Mouse (Mus musculus): Measurements from ENCODE around the gene Nmb. TPM values are rescaled to one million over a fixed set of nuclear protein-coding genes. Genes with fewer than 3 reads are reported as not detected.
A peak's percentile ranks its signal among the peaks of the same experiment; 100 is the strongest.

The Nmb gene
- total and polyA plus RNA-seq, 3 experiments, result 4.9 to 9.8 (median 7.5) TPM

DNA sequence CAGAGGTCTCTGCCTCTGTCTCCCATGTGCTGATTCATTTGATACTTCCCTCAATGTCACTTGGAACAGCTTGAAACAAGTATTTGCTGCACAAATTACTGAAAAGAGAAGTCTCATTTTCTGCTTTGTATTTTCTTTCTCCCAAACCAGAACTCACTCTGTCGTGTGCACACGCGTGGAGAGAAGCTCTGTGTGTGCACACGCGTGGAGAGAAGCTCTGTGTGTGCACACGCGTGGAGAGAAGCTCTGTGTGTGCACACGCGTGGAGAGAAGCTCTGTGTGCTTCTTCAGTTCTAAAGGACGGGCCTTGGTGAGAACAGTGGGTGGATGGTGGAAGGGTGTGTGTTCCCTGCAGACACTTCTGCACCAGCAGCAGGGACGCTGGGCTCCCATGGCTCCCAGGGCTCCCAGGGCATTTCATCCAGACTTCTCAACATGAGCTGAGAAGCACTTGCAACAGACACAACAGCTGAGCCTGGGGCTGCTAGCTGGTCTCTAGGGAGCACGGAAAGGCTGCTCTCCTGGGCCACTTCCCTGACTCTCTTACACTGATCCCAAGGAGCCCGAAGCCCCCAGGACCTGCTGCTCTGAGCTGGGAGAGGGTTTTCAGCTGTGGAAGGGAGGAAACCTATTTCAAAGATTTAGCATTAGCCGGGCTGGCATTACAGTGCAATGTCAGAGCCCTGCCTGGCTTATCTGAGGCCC lies 9.9 kb downstream of the Nmb start:
- no peaks in the 10 kb centered on the region for H3K27me3 ChIP-seq (ENCODE audit: control insufficient read depth, insufficient read depth, low read length)
- WGBS, result 86% methylated on average over 14 of the region's 14 CpGs
- no peak for DNase-seq
- no peak overlapping the region; the same call in 1 of the 2 replicates for H3K27ac ChIP-seq
- H3K4me3 ChIP-seq, result no peak overlapping the region
- TF ChIP-seq CTCF (IDR thresholded peaks at IDR 0.05) (no peak), POLR2A (IDR thresholded peaks at IDR 0.05; ENCODE audit: insufficient read depth, low read depth, low read length) (no peak), EP300 (IDR thresholded peaks at IDR 0.05; ENCODE audit: insufficient read depth, low read depth, low read length) (no peak)
- H3K4me1 ChIP-seq (ENCODE audit: control insufficient read depth, insufficient read depth, low read length), result peaks cover 5% of the 10 kb centered on the region
- intact Hi-C loops (cut with DNase I), result no loop called here
- no peaks in the 10 kb centered on the region for H3K79me2 ChIP-seq (replicated peaks; ENCODE audit: control insufficient read depth, insufficient read depth, low read length)
- H3K36me3 ChIP-seq (ENCODE audit: control insufficient read depth, insufficient read depth, low read length), result no peaks in the 10 kb centered on the region
- no peak overlapping the region for H3K9ac ChIP-seq (ENCODE audit: low read depth, low read length)

DNA sequence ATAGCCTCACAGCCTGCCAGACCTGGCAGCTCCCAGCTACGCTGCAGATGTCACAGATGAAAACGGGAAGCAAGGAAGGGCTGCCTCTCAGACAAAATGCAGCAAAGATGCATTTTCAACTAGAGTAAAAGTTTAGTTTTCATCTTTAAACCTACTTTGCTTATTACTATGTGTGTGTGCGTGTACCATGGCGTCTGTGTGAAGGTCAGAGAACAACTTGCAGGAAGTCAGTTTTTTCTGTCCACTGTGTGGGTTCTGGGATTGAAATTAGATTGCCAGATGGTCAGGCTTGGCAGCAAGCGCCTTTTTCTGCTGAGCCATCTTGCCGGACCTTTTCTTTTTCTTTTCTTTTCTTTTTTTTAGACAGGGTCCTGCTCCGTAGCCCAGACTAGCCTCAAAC lies 10.7 kb downstream of the Nmb start:
- no peak for DNase-seq
- WGBS, result 43% methylated on average over 7 of the region's 7 CpGs
- H3K4me1 ChIP-seq (ENCODE audit: control insufficient read depth, insufficient read depth, low read length), result peaks cover 9% of the 10 kb centered on the region
- no peak for TF ChIP-seq CTCF (IDR thresholded peaks at IDR 0.05)
- TF ChIP-seq POLR2A (IDR thresholded peaks at IDR 0.05; ENCODE audit: insufficient read depth, low read depth, low read length), result no peak
- no peak for TF ChIP-seq EP300 (IDR thresholded peaks at IDR 0.05; ENCODE audit: insufficient read depth, low read depth, low read length)
- H3K27ac ChIP-seq, result peak overlapping the region; percentile 67
- no peaks in the 10 kb centered on the region for H3K79me2 ChIP-seq (replicated peaks; ENCODE audit: control insufficient read depth, insufficient read depth, low read length)
- H3K4me3 ChIP-seq, result no peak overlapping the region
- intact Hi-C loops (cut with DNase I), result no loop called here
- peak overlapping the region; percentile 28; the same call in 1 of the 2 replicates for H3K9ac ChIP-seq (ENCODE audit: low read depth, low read length)
- no peaks in the 10 kb centered on the region for H3K27me3 ChIP-seq (ENCODE audit: control insufficient read depth, insufficient read depth, low read length)
- H3K36me3 ChIP-seq (ENCODE audit: control insufficient read depth, insufficient read depth, low read length), result no peaks in the 10 kb centered on the region

DNA sequence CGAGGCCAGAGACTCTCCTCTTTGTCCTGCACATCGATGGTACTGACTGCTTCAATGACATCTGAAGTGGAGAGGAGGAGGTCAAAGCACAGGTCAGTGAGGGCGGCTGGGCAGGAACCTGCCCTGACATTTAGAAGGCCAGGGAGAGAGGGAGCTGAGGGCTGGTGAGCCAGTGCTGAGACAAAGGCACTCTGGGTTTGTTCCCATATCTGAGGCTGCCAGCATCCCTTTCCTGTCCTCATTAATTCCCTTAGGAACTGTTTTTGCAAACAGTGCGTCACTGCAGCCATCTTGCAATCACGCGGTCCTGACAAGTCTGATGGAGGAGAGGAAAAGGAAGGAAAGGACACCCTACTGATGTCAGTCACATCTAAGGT lies 11.1 kb downstream of the Nmb start:
- H3K4me3 ChIP-seq, result no peak overlapping the region
- peak overlapping the region; percentile 67; the same call in 1 of the 2 replicates for H3K27ac ChIP-seq
- H3K36me3 ChIP-seq (ENCODE audit: control insufficient read depth, insufficient read depth, low read length), result no peaks in the 10 kb centered on the region
- WGBS, result 44% methylated on average over 6 of the region's 6 CpGs
- no peaks in the 10 kb centered on the region for H3K79me2 ChIP-seq (replicated peaks; ENCODE audit: control insufficient read depth, insufficient read depth, low read length)
- peaks cover 9% of the 10 kb centered on the region for H3K4me1 ChIP-seq (ENCODE audit: control insufficient read depth, insufficient read depth, low read length)
- H3K27me3 ChIP-seq (ENCODE audit: control insufficient read depth, insufficient read depth, low read length), result no peaks in the 10 kb centered on the region
- DNase-seq, result peak in 1 of 2 experiments; percentile 35
- peak overlapping the region; percentile 28; the same call in 1 of the 2 replicates for H3K9ac ChIP-seq (ENCODE audit: low read depth, low read length)
- TF ChIP-seq CTCF (IDR thresholded peaks at IDR 0.05) (no peak), POLR2A (IDR thresholded peaks at IDR 0.05; ENCODE audit: insufficient read depth, low read depth, low read length) (0 out of 2 replicates have a peak, but pooled peaks have one; percentile 21)
- intact Hi-C loops (cut with DNase I), result no loop called here

DNA sequence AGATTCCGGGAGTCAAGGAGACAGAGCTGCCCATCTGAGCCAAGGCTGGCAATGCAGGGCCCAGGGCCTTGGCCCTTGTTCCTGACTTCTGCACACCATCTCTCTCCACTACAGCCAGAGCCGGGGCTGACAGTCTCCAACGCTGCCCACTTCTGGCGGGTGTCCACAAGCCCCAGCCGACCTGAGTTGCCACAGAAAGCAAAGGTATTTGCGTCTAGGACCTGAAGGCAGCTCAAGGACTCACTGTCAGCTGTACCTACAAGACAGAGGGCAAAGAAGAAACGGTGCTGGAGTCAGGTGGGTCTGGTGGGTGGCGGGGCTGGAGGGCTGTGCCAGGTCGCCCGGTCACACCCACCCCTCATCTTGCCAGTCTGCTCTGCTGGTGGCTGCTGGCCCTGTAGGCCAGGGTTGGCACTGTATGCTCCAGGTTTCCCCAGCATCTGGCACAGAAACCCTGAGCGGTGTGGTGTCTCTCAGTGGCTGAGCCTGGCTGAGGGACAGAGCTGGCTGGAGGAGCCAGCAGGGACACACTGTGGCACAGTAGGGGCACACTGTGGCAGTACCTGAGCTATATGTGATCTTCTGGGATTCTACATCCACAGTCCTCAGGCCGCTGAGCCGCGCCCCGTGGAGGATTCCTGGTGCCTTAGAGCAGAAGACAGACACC lies 11.7 kb downstream of the Nmb start:
- TF ChIP-seq POLR2A (IDR thresholded peaks at IDR 0.05; ENCODE audit: insufficient read depth, low read depth, low read length) (no peak), EP300 (IDR thresholded peaks at IDR 0.05; ENCODE audit: insufficient read depth, low read depth, low read length) (no peak), CTCF (IDR thresholded peaks at IDR 0.05) (no peak)
- peaks cover 9% of the 10 kb centered on the region for H3K4me1 ChIP-seq (ENCODE audit: control insufficient read depth, insufficient read depth, low read length)
- intact Hi-C loops (cut with DNase I), result no loop called here
- H3K9ac ChIP-seq (ENCODE audit: low read depth, low read length), result no peak overlapping the region
- no peaks in the 10 kb centered on the region for H3K36me3 ChIP-seq (ENCODE audit: control insufficient read depth, insufficient read depth, low read length)
- no peak for DNase-seq
- no peaks in the 10 kb centered on the region for H3K79me2 ChIP-seq (replicated peaks; ENCODE audit: control insufficient read depth, insufficient read depth, low read length)
- 80% methylated on average over 15 of the region's 15 CpGs for WGBS
- H3K4me3 ChIP-seq, result no peak overlapping the region
- peak overlapping the region; percentile 67; the same call in 1 of the 2 replicates for H3K27ac ChIP-seq
- no peaks in the 10 kb centered on the region for H3K27me3 ChIP-seq (ENCODE audit: control insufficient read depth, insufficient read depth, low read length)

DNA sequence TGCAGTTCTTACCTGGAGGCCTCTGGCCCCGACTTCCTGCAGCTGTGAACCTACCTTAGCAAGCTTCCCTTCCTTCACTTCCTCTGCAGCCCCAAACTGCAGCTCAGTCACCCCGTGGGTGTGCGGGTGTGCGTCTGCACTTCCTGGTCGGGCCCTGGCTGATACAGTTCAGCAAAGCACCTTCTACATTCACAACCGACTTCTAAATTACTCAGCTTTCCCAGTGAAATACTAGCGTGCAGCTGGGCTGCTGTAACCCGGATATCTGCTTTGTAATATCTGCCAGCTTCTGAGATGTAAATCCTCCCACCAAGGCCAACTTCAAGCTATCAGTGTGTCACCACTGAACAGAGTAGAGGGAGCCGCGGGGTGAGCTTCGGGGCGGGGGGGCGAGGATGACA lies 15.0 kb downstream of the Nmb start:
- TF ChIP-seq EP300 (IDR thresholded peaks at IDR 0.05; ENCODE audit: insufficient read depth, low read depth, low read length), result no peak
- no peak for TF ChIP-seq POLR2A (IDR thresholded peaks at IDR 0.05; ENCODE audit: insufficient read depth, low read depth, low read length)
- no peak for TF ChIP-seq CTCF (IDR thresholded peaks at IDR 0.05)
- Histone ChIP-seq H3K79me2 (replicated peaks; ENCODE audit: control insufficient read depth, insufficient read depth, low read length) (no peaks in the 10 kb centered on the region), H3K27ac (peak overlapping the region; percentile 51), H3K4me1 (ENCODE audit: control insufficient read depth, insufficient read depth, low read length) (peaks cover 9% of the 10 kb centered on the region), H3K9ac (ENCODE audit: low read depth, low read length) (no peak overlapping the region), H3K36me3 (ENCODE audit: control insufficient read depth, insufficient read depth, low read length) (no peaks in the 10 kb centered on the region), H3K27me3 (ENCODE audit: control insufficient read depth, insufficient read depth, low read length) (no peaks in the 10 kb centered on the region), H3K4me3 (no peak overlapping the region)
- 53% methylated on average over 13 of the region's 13 CpGs for WGBS
- intact Hi-C loops (cut with DNase I), result loop anchor here (5.0 to 10.0 kb wide), 3 partner anchors 137 to 247 kb away; partner anchors contain the start of gene Alpk3
- peak in 1 of 2 experiments; percentile 43 for DNase-seq

DNA sequence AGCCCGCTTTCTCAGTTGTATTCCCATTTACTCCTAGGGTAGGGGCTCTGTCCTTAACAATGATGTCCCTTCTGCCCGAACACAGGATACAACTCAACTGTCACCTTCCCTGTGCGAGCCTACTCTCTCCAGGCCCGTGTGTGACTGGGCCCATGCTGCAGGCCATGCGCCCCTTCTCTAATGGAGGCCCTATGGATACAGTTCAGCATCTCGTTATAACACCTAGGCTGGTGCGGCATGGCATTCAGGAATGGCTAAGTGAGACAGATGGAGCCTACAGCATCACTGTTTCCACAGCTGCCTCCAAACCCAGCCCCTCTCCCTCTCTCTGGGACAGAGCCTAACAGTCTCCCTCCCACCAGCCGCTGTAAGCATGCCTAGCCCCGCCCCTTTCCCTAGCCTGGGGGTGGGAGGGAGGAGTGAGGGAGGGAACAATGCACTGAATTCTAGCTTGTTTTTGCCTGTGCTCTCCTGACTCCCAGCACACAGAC lies 15.8 kb downstream of the Nmb start:
- no peaks in the 10 kb centered on the region for H3K36me3 ChIP-seq (ENCODE audit: control insufficient read depth, insufficient read depth, low read length)
- no peaks in the 10 kb centered on the region for H3K27me3 ChIP-seq (ENCODE audit: control insufficient read depth, insufficient read depth, low read length)
- no peaks in the 10 kb centered on the region for H3K79me2 ChIP-seq (replicated peaks; ENCODE audit: control insufficient read depth, insufficient read depth, low read length)
- DNase-seq, result peak; percentile 49 to 59
- whole genome bisulfite sequencing, result 48% methylated on average over 9 of the region's 9 CpGs
- intact Hi-C loops (cut with DNase I), result loop anchor here (5.0 to 10.0 kb wide), 3 partner anchors 138 to 248 kb away; partner anchors contain the start of gene Alpk3
- no peak overlapping the region for H3K9ac ChIP-seq (ENCODE audit: low read depth, low read length)
- H3K4me3 ChIP-seq, result no peak overlapping the region
- H3K27ac ChIP-seq, result peak overlapping the region; percentile 51
- TF ChIP-seq CTCF (IDR thresholded peaks at IDR 0.05) (no peak), EP300 (IDR thresholded peaks at IDR 0.05; ENCODE audit: insufficient read depth, low read depth, low read length) (no peak), POLR2A (IDR thresholded peaks at IDR 0.05; ENCODE audit: insufficient read depth, low read depth, low read length) (no peak)
- H3K4me1 ChIP-seq (ENCODE audit: control insufficient read depth, insufficient read depth, low read length), result peaks cover 9% of the 10 kb centered on the region

Measured in heart, adult 2 months (tissue).